Mouse (Mus musculus): ENCODE measurements around the gene Fastkd5. TPM values are rescaled to one million over a fixed set of nuclear protein-coding genes. Genes with fewer than 3 reads are reported as not detected.

Gene Fastkd5
- polyA plus RNA-seq, 1 experiment: 2.3 TPM

GRCm38 (mm10) chr2:130634006-130634738, 4.3 kb upstream of the Fastkd5 start:
- no peak for DNase-seq (ENCODE audit: low read depth)

DNA sequence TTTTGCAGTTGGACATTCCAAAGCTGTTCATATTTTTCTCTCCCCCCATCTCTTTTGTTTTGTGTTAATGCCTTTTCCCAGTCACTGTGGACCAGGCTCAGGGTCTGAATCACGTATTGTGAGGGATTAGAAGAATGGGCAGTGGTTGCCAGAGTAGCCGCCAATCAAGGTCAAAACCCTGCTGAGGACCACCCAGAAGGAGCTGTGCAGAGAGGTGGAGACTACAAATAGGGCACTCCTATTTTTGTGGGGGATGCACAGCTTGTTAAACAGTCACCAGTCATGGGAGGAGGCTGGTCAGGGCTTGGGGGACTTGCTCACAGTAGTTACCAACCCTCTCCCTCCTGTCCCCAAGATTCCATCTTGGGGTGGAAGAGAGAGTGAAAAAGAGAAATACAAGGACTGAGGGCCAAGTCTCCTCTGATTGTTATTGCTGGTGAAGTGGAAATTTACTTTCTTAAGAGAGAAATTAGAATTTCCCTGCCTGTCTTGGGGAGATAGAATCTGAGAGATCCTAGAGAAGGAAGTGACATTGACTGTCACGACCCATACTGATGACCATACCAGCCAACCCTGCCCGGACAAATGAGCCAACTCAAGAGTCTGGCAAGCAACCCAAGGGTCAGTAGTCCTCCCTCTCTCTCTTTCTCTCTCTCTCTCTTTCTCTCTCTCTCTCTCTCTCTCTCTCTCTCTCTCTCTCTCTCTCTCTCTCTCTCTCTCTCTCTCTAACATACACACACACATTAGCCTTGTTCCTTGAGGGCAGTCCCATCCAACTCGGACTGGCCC, 3.3 kb upstream of the Fastkd5 start:
- DNase-seq (ENCODE audit: low read depth): no peak

DNA sequence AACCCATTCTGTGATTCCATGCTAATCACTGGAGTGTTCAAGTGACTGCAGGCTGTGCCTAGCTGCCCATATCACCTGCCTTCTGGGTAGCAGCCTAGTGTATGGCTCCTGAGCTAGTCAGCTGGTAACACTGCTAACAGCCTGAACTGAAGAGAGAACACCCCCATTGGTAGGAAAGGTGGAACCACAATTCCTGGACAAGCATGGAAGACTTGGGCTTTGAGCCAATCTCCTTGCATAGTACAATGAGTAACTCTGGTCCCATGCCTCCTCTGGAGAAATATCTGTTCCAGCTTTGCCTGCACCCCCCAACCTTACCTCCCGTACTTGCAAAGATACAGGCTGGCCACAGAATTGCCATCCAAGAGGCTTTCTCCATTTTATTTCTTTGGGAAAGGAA, 2.6 kb upstream of the Fastkd5 start:
- DNase-seq (ENCODE audit: low read depth): no peak

DNA sequence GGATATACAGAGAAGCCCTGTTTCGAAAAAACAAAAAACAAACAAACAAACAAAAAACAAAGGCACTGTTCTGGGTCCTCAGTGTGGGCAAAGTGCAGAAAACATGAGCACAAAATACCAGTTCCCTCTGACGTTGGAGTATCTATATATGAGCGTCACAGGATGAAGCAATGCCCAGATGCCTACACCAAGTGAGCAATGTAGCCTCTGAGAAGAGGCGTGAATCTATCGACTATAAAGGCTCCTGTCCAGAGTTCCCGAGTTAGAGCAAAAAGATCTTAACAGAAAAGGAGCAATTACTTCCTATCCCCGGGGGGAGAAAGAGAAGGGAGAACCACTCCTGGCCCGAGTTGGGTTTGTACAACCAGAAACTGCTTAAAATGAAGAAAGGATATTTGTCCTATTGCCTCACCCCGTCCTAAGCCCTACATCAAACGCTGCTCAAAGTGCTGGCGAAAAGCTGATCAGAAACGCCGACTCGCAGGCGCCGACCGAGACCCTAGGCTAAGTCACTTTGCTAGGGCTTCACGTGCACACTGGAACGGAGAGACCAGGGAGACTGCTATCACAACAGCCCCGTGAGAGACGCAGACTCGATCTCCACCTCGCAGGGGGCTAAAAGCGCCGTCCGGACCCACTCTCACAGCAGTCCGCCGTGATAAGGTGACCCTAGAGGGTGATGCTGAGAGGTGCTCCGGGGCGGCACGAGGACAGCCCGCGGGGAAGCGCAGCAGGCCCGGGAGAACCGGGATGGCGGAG, 568 bp downstream of the Fastkd5 start:
- DNase-seq (ENCODE audit: low read depth): no peak

DNA sequence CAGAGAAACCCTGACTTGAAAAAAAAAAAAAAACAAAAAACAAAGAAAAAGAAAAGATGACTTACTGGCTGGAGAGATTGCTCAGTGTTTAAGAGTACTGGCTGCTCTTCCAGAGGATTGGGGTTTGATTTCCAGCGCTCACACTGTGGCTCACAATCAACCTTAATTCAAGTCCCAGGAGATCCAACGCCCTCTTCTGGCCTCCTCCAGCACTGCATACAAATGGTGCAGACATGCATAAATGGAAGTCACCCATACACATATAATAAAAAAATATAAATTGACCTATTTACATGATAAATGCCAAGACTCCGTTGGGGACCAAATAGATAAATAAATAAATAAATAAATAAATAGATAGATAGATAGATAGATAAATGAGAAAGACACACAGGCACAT, 1.4 kb downstream of the Fastkd5 start:
- DNase-seq (ENCODE audit: low read depth): no peak

DNA sequence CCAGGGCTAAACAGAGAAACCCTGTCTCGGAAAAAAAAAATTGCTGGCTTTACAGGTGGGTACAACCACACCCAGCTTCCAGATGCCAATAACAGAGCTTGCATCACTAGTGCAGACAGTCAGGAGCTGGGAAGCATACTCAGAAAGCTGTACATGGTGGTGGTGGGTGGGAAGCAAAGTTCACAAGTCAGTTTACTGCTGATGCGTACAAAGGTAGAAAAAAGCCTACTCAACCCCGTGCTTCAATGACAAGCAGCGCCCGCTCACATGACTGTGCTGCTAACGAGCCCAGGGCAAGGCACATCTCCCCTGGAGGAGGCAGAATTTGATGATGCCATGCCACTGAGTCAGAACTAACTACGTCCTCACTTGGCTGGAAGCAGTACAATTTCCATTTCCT, 10.9 kb downstream of the Fastkd5 start:
- no peak for DNase-seq (ENCODE audit: low read depth)

DNA sequence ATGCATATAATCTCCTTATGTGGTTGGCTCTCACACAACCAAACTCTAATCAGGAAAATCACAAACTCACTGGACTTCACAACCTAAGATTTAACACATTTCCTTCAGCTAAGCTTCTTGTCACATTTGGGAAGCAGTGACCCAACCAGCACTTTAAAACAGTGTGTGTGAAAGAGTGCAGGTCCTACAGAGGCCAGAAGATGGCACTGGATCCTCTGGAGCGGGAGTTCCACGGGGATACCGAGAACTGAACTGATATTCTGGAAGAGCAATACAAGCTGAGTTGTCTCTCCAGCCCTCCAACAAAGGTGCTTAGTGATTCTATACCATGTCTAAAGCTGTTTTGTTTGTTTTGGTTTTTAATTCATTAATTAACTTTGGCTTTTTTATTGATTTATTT, 16.7 kb downstream of the Fastkd5 start:
- DNase-seq (ENCODE audit: low read depth): no peak

DNA sequence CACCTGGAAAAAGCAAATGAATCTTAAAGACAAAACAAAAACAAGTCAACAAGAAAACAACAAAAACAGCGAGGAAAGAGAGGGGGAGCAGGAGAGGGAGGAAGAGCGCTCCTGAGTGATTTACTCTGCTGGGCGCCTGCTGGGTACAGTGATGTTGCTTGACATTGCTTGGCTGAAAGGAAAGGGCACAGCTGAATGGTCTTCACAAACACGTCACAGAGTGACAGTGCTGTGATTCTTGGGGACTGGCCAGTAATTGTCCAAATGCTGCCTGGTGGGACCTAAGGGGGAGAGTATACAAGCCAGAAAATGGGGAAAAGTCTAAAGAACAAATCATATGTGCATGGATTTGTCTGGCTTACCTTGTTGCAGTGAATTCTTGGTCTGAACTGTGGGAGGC, 27.6 kb downstream of the Fastkd5 start:
- no peak for DNase-seq (ENCODE audit: low read depth)

DNA sequence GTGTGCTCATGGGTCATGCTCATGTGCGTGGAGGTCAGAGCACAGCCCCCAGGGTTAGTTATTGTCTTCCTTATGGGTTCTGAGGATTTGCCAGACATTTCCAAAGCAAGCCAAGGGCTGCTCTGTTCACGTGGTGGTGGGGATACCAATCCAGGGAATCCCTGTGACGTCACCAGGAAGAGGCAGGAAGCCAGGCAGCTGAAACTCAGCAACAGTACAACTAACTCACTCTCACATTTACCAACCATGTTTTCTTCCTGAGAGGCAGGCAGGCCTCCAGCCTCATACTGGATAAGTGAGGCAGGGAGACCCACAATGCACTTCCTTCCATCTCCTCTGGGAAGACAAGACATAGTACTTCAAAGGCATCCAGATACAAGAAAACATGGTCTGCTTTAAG, 31.4 kb downstream of the Fastkd5 start:
- DNase-seq (ENCODE audit: low read depth): no peak

DNA sequence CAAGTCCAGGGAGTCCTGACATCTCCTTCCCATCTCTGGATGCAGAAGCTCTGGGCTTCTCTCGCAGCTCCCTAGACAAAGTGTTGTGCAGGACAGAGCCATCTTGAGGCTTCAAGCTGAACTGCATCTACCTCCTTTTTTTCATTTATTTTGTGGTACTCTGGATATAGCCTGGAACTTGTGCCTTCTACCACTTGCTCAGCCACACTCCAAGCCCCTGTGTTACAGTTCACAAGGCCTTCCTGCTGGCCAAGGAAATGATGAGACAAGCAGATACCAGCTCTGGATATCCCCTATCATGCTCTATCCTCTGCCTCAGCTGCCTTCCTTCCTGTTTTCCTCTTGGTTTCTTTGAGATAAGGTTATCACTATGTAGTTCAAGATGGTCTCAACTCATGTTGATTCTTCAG, 32.2 kb downstream of the Fastkd5 start:
- no peak for DNase-seq (ENCODE audit: low read depth)

GRCm38 (mm10) chr2:130595596-130595995, 34.2 kb downstream of the Fastkd5 start:
- DNase-seq (ENCODE audit: low read depth): no peak

DNA sequence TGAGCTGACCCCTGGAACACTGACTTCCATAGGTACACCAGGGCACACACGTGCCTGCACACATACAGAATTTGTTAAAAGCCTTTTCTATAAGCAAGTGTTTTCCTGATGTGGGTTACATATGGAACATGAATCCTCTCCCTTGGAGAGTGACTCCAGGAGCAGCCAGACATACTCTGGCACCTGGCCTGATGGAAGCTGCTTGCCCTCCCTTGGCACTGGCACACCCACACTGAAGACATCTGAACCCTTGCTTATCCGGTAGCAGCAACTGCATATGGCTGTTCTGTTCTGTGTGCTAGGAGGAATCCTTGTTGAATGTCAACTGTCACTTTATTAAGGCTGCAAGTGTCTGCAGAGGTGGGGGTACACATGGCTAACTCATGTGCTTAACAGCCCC, 38.8 kb downstream of the Fastkd5 start:
- DNase-seq (ENCODE audit: low read depth): no peak

DNA sequence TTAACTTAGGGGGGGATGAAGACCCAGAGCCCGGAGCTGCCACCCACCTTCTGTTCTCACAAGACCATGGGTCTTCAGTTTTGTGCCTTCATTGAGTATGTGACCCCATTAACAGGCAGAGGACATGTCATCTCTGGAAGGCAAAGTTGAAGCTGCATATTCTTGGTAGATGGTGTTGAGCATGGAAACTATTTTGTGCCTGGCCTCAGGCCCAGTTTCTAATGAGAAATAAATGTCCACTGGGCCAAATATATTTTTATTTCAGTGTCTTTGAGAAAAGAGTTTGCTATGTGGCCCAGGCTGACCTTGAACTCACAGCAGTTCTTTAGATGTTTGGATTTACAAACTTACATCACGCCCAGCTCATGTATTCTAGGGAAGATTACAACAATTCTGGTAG, 40.1 kb downstream of the Fastkd5 start:
- no peak for DNase-seq (ENCODE audit: low read depth)

DNA sequence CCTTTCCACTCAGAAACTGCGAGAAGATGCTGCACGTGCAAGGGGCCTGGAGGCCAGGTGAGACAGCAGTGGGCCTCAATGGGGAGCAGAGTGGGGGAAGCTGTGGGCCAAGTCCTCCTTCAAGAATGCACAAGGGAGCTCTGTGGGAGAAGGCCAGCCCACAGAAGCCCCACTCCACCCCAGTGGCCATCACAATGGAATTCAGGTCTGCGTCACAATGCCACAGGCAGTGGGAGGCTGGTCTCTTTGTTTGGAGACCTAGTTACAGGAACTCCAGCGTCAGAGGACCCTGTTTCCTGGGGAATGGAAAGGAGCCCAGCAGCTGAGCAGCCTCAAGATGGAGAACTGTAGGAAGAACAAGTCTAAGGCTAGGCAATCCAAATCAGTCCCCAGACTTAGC, 40.7 kb downstream of the Fastkd5 start:
- DNase-seq (ENCODE audit: low read depth): no peak

- no peak for DNase-seq (ENCODE audit: low read depth)
Observed at GRCm38 (mm10) chr2:130588373-130588772, 41.5 kb downstream of the Fastkd5 start.

DNA sequence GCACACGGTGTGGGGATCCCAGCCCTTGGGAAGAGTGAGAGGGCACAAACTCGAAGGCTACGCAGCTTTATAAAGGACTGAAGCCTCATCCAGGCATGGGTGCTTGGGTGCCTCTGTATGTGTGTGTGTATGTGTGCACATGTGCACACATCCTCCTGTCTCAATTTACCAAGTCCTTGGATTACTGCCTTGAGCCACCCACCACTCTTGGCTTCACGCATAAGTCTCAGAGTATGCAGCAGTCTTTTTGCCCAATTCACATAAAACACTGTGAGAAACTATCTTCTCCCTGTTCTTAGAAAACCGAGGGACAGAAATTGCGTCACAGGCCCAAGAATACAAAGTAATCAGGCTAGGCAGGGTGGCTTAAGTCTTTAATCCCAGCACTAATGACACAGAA, 43.8 kb downstream of the Fastkd5 start:
- DNase-seq (ENCODE audit: low read depth): no peak

GRCm38 (mm10) chr2:130583902-130584560, 45.8 kb downstream of the Fastkd5 start:
- no peak for DNase-seq (ENCODE audit: low read depth)

- DNase-seq (ENCODE audit: low read depth): no peak
Observed at GRCm38 (mm10) chr2:130582552-130582951, 47.3 kb downstream of the Fastkd5 start, which contains the start of gene Avp. TSS of gene Avp (minus strand) at chr2:130582554.

DNA sequence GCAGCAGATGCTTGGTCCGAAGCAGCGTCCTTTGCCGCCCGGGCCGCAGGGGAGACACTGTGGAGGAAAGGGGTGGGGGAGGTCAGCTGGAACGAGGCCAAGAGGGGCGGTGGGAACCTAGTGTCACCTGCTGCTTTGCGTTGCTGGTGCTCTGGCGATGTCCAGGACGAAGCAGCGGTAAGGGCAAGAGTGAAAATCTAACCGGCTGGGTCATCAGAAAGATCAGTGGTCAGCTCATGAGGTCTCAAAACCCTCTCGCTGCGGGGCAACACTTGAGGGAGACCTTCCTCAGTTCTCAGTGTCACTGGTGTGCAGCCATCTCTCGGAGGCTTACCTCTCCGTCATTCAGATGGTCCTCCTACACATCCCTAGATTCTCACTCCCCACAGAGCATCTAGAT, 48.6 kb downstream of the Fastkd5 start:
- no peak for DNase-seq (ENCODE audit: low read depth)

DNA sequence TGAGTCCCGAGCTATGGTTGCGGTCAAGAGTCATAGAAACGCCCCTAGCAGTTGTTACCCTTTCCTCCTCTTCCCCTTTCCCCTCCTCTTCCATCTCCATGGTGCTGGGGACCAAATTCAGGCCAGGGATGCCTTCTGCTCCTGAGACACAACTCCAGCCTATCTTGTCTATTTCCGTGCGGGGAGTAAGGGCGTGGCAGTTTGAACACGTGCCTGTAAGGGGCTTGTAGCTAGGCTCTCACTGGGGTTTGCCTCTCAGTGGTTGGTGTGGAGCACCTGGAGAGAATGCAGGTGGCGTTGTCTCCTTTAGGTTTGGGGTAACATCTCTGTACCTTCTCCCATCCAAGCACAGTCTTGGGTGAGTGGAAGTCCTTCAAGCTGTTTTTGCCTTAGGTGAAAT, 50.0 kb downstream of the Fastkd5 start:
- DNase-seq (ENCODE audit: low read depth): no peak

GRCm38 (mm10) chr2:130578148-130578547, 51.7 kb downstream of the Fastkd5 start:
- DNase-seq (ENCODE audit: low read depth): no peak

GRCm38 (mm10) chr2:130577632-130578031, 52.2 kb downstream of the Fastkd5 start:
- DNase-seq (ENCODE audit: low read depth): no peak

Data from gonadal fat pad, adult 2 months (tissue).